Mouse (Mus musculus) testis, adult 2 months (tissue): Measurements from ENCODE around the gene Rab20. TPM values are rescaled to one million over a fixed set of nuclear protein-coding genes. Genes with fewer than 3 reads are reported as not detected.

Source experiments
- H3K27ac ChIP-seq: fragments of 200-500 bp; 2 replicates; pipeline ENCODE4 v1.5.1; 2012; ENCODE audit warnings: low read depth, low read length; ENCODE audit not compliant: control insufficient read depth, insufficient read depth
- H3K27me3 ChIP-seq: fragments of 200-500 bp; 2 replicates; pipeline ENCODE4 v1.6.1; 2012; ENCODE audit warnings: mild to moderate bottlenecking, low read length, moderate library complexity; ENCODE audit not compliant: control insufficient read depth, insufficient read depth
- H3K36me3 ChIP-seq: fragments of 200-500 bp; 2 replicates; pipeline ENCODE4 v1.6.1; 2012; ENCODE audit warnings: mild to moderate bottlenecking, low read length; ENCODE audit not compliant: control insufficient read depth, insufficient read depth
- H3K4me1 ChIP-seq: fragments of 200-500 bp; 2 replicates; pipeline ENCODE4 v1.6.1; 2012; ENCODE audit warnings: low read length; ENCODE audit not compliant: control insufficient read depth, insufficient read depth
- H3K4me3 ChIP-seq: fragments of 200-500 bp; 2 replicates; pipeline ENCODE4 v1.5.1; 2012; ENCODE audit warnings: low read depth, mild to moderate bottlenecking, low read length, moderate library complexity, mixed read lengths; ENCODE audit not compliant: control insufficient read depth
- CTCF ChIP-seq: fragments of 200-500 bp; IDR thresholded peaks from 2 replicates; pipeline ENCODE4 v1.5.1; 2012; ENCODE audit warnings: low read depth, mild to moderate bottlenecking, inconsistent platforms, low read length, moderate library complexity; ENCODE audit not compliant: control insufficient read depth, insufficient read depth, insufficient replicate concordance
- POLR2A ChIP-seq: fragments of 200-500 bp; IDR thresholded peaks from 2 replicates; pipeline ENCODE4 v1.6.1; 2012; ENCODE audit warnings: low read depth, mild to moderate bottlenecking, inconsistent platforms, low read length, moderate library complexity; ENCODE audit not compliant: control insufficient read depth
- polyA plus RNA-seq: library from polyadenylated mRNA; depleted of rRNA; stranded (reverse); fragments of >200 nt; gene quantifications from 2 replicates; pipeline ENCODE4 v1.2.3, GENCODE M21; 2012

The Rab20 gene
- polyA plus RNA-seq, 1 experiment, result 22.8 TPM

DNA sequence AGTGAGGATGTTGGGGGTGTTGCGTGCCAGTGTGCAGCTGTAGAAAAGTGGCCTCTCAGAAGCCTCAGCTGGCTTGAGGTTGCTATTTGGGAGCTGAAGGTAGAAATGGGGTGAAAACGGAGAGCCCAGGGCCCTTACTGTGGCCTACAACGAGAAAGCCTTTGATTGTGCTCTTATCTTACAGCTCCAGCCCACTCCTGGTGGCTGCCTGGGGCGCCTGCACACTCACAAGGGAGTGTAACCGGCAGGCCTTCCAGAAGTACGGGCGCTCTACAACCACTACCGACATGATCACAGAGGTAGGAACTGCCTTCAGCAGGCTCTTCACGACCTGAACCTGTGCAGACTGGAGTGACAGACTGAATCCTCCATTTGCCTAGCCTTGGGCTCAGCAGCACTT lies 34.2 kb upstream of the Rab20 start:
- no peaks in the 10 kb centered on the region; the same call in 1 of the 2 replicates for H3K36me3 ChIP-seq
- no peak overlapping the region for H3K4me3 ChIP-seq
- no peak for TF ChIP-seq CTCF
- no peak for TF ChIP-seq POLR2A

DNA sequence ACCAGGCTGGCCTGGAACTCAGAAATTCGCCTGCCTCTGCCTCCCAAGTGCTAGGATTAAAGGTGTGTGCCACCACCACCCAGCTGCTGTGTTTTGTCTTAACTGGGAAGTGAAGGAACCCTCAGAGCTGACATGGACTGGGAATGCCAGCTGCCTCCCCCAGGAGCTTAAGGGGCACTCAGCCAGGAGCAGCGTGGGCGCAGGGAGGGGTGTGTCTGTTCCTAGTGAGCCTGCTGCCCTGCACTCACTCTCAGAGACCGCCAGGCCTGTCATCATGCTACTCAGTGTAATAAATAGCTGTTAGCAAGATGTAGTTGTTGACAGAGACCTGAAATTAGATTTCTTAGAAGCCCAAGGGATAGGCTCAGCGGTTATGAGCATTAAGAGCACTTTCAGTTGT lies 32.5 kb upstream of the Rab20 start:
- Histone ChIP-seq H3K4me1 (no peaks in the 10 kb centered on the region), H3K36me3 (no peaks in the 10 kb centered on the region; the same call in 1 of the 2 replicates), H3K27me3 (no peaks in the 10 kb centered on the region), H3K4me3 (no peak overlapping the region), H3K27ac (no peak overlapping the region)
- TF ChIP-seq POLR2A (no peak), CTCF (no peak)

More for the DNA sequence above, 34.2 kb upstream of the Rab20 start:
- Histone ChIP-seq H3K4me1 (no peaks in the 10 kb centered on the region), H3K27ac (no peak overlapping the region), H3K27me3 (no peaks in the 10 kb centered on the region)

DNA sequence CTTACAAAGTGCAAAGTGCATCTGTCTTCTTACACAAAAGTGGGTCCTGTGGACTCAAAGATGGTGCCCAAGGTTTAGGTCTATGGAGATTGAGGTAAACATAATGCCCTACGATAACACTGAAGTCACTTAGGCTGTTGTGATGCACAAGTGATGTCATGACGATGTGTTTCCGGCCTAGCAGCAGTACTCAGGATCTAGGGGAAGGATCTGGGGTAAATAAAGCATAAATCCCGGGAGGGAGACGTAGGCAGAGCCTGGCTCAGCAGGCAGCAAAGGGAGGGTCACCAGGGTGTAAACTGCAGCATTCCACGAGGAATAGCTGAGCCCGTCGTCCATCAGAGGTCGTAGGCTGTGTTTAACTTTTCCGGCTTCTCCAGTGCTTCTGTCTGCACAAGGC lies 30.4 kb upstream of the Rab20 start:
- Histone ChIP-seq H3K27ac (no peak overlapping the region), H3K4me3 (no peak overlapping the region), H3K4me1 (no peaks in the 10 kb centered on the region), H3K27me3 (no peaks in the 10 kb centered on the region), H3K36me3 (no peaks in the 10 kb centered on the region; the same call in 1 of the 2 replicates)
- TF ChIP-seq CTCF (no peak), POLR2A (no peak)

DNA sequence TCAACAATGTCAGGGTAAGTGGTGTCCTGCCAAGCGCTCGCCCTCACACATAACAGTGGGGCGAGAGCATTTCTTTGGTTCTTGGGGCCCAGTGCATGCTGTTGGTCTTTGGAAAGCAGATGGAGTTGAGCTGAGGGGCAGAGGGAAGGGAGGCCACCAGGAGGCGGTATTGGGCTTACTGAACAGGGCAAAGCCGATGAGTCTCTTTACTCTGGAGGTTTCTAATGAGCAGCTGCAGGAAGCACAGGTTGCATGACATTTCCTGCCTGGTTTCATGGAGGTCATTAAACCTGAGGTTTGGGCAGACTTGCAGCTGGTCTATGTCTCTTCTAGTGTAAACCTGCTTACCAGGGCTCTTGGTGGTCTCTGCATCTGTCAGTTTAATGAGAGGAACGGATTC lies 28.3 kb upstream of the Rab20 start:
- Histone ChIP-seq H3K4me3 (no peak overlapping the region), H3K36me3 (no peaks in the 10 kb centered on the region), H3K27me3 (no peaks in the 10 kb centered on the region), H3K27ac (no peak overlapping the region), H3K4me1 (no peaks in the 10 kb centered on the region)
- TF ChIP-seq POLR2A (no peak), CTCF (peak; percentile 41; the same call in 1 of the 2 replicates)

DNA sequence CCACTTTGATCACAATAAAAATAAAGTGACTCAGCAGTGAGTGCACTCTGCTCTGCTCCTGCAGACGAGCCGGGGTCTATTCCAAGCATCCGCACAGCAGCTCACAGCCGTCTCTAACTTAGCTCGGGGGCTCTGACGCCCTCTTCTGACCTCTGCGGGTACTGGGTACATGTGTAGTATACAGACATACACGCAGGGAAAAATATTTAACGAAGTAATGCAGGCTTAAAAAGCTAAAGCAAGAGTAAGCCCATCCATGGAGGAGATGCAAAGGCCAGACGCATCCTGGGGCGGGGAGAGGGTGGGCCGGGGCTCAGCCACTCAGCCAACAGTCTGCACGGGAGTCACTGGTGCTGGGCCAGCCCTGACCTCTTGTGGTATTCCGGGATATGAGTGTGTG lies 27.6 kb upstream of the Rab20 start:
- TF ChIP-seq POLR2A (no peak), CTCF (no peak)
- no peaks in the 10 kb centered on the region for H3K27me3 ChIP-seq
- H3K36me3 ChIP-seq, result no peaks in the 10 kb centered on the region
- no peaks in the 10 kb centered on the region for H3K4me1 ChIP-seq
- no peak overlapping the region for H3K27ac ChIP-seq
- H3K4me3 ChIP-seq, result no peak overlapping the region

DNA sequence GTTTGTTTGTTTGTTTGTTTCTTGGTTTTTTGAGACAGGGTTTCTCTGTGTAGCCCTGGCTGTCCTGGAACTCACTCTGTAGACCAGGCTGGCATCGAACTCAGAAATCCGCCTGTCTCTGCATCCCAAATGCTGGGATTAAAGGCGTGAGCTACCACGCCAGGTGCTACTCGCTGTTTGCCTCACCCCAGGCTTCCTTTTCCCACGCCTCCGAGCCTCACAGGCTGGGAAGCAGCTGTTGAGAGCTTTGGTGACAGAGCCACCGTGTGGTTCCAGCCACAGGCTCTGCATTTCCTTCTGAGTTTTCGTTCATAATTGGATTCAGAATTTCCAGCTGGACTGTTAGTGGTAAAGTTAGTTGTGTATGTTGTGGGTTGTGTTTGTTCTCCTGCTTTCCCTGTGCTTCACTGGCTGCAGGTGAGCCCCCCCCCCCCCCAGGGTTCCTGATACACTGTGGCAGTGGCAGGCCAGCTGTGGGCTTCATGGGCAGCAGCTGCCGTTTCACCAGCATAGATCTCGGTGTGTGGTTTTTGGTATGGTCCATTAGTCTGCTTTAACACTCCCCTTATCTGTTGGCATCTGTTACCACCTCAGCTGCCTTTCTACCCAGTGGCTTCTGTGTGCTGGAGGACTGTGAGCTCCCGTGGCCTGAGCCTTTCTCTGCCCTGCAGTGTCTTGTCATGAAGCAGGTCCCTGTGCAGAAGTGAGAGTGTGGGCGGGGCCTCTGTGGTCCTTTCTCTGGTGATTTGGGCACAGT lies 25.1 kb upstream of the Rab20 start:
- H3K36me3 ChIP-seq, result no peaks in the 10 kb centered on the region

DNA sequence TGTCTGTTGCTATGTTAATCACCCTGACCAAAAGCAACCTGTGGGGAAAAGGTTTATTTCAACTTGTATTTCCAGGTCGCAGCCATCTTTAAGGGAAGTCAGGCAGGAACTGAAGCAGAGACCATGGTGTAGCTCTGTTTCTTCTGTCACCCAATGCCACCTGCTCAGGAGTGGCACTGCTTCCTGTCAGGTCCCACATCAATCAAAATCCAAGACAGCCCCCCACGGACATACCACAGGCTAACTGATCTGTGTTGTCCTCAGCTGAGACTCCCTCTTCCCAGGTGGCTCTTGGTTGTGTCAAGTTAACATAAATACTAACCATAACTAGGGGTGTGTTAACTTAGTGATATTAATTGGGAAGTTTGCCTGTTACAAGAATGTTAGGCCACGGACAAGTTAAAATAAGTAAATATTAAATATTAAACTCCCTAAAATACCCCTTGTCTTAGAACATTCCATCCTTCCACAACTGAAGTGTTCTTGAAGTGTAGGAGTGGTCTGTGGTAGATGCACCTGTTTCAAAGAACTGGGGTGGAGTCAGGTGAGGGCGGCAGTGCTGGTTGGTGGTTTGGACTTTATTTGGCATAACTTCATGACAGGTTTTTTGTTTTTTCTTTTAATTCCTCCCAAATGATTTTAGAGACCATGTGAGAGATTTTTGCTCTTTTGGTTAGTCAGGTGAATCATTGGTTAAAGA lies 20.4 kb upstream of the Rab20 start:
- Histone ChIP-seq H3K4me1 (peaks cover 4% of the 10 kb centered on the region), H3K27ac (no peak overlapping the region), H3K27me3 (no peaks in the 10 kb centered on the region), H3K4me3 (no peak overlapping the region), H3K36me3 (no peaks in the 10 kb centered on the region)
- TF ChIP-seq POLR2A (no peak), CTCF (no peak)

More for the DNA sequence above, 25.1 kb upstream of the Rab20 start:
- H3K27me3 ChIP-seq, result no peaks in the 10 kb centered on the region
- no peak overlapping the region for H3K27ac ChIP-seq
- no peak for TF ChIP-seq CTCF
- TF ChIP-seq POLR2A, result no peak
- H3K4me3 ChIP-seq, result no peak overlapping the region
- peaks cover 2% of the 10 kb centered on the region for H3K4me1 ChIP-seq

DNA sequence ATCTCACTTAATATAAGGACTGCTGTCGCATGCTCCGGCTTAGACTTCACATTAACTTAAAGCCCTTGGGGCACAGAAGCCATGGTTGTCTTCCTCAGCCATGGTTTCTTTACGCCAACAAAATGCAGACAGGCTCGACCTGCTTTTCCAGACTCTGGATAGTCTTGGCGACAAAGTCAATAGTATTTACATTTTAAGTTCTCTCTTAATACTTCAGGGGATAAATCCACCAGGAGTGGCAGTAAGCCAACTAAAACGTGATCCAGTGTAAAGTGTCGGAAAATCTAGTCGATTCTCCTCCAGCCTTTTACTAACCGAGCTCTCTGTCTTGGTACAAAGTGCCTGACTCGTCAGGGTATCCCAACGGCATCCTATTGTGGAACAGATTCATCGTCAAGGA lies 19.8 kb upstream of the Rab20 start:
- H3K27me3 ChIP-seq, result no peaks in the 10 kb centered on the region
- H3K27ac ChIP-seq, result no peak overlapping the region
- no peak for TF ChIP-seq POLR2A
- H3K4me3 ChIP-seq, result peak overlapping the region; percentile 45
- H3K4me1 ChIP-seq, result peaks cover 4% of the 10 kb centered on the region
- no peaks in the 10 kb centered on the region for H3K36me3 ChIP-seq
